Mouse (Mus musculus) limb, embryonic 11.5 days (tissue): ENCODE measurements around the gene Kcnj14. TPM values are rescaled to one million over a fixed set of nuclear protein-coding genes. Genes with fewer than 3 reads are reported as not detected.

Experiments used
- ATAC-seq: fragments of 200-750 bp; cut with Nextera tagmentation; 2 replicates; pipeline ENCODE4 v1.8.0; 2017; ENCODE audit warnings: low read depth; ENCODE audit not compliant: insufficient number of reproducible peaks, low FRiP score, low TSS enrichment
- DNase-seq: peaks from one replicate; pipeline ENCODE4 v3.0.0-alpha.2; 2015; ENCODE audit warnings: low spot score
- H3K27ac ChIP-seq: fragments of 300-500 bp; sonication (generic); replicated peaks from 2 replicates; pipeline ENCODE4 v1.5.1; 2014; ENCODE audit warnings: low read depth, mild to moderate bottlenecking, low read length
- H3K27me3 ChIP-seq: fragments of 300-500 bp; sonication (generic); 2 replicates; pipeline ENCODE4 v1.6.1; 2014; ENCODE audit warnings: mild to moderate bottlenecking, low read length, mixed read lengths; ENCODE audit not compliant: control insufficient read depth, insufficient read depth
- H3K36me3 ChIP-seq: fragments of 300-500 bp; sonication (generic); 2 replicates; pipeline ENCODE4 v1.6.1; 2014; ENCODE audit warnings: mild to moderate bottlenecking, low read length, moderate library complexity, mixed read lengths; ENCODE audit not compliant: control insufficient read depth, insufficient read depth
- H3K4me1 ChIP-seq: fragments of 300-500 bp; sonication (generic); 2 replicates; pipeline ENCODE4 v1.6.1; 2014; ENCODE audit warnings: low read length, mixed read lengths; ENCODE audit not compliant: control insufficient read depth, insufficient read depth
- H3K4me2 ChIP-seq: fragments of 300-500 bp; sonication (generic); 2 replicates; pipeline ENCODE4 v1.6.1; 2014; ENCODE audit warnings: low read depth, mild to moderate bottlenecking, moderate library complexity; ENCODE audit not compliant: severe bottlenecking
- H3K4me3 ChIP-seq: fragments of 300-500 bp; sonication (generic); 2 replicates; pipeline ENCODE4 v1.5.1; 2014; ENCODE audit warnings: low read depth, low read length
- H3K9ac ChIP-seq: fragments of 300-500 bp; sonication (generic); 2 replicates; pipeline ENCODE4 v1.6.1; 2014; ENCODE audit warnings: mild to moderate bottlenecking, low read length
- H3K9me3 ChIP-seq: fragments of 300-500 bp; sonication (generic); 2 replicates; pipeline ENCODE4 v1.6.1; 2016; ENCODE audit warnings: low read length; ENCODE audit not compliant: control insufficient read depth
- WGBS: fragments of 180-500 bp; shearing (Covaris S2); extraction: QIAGEN DNeasy Blood & Tissue Kit; methylation state at CpG from one replicate; pipeline ENCODE4 v1.1.7; 2014; 5-methylcytosine and 5-hydroxymethylcytosine counted together
- polyA plus RNA-seq: library from polyadenylated mRNA; unstranded; fragments of >200 nt; fragmentation: Nextera tagmentation; extraction: Ambion mirVana; gene quantifications from 2 replicates; pipeline ENCODE4 v1.2.1, GENCODE M21; 2014

The Kcnj14 gene
- polyA plus RNA-seq, 1 experiment from 2014 or later = 1.4 TPM

- no peak overlapping the region for H3K4me3 ChIP-seq
- DNase-seq (no peak), ATAC-seq (no peak)
- no peak overlapping the region for H3K27ac ChIP-seq
- no peaks in the 10 kb centered on the region for H3K36me3 ChIP-seq
- no peaks in the 10 kb centered on the region for H3K4me1 ChIP-seq
- no peak overlapping the region for H3K9ac ChIP-seq
- no peaks in the 10 kb centered on the region for H3K9me3 ChIP-seq
- H3K27me3 ChIP-seq = no peaks in the 10 kb centered on the region
- WGBS = 87% methylated on average over 10 of the region's 10 CpGs
- no peak overlapping the region for H3K4me2 ChIP-seq
Observed at GRCm38 (mm10) chr7:45842950-45843744, 18.6 kb upstream of the Kcnj14 start.

GRCm38 (mm10) chr7:45833924-45834323 is 9.3 kb upstream of the Kcnj14 start:
- no peak overlapping the region for H3K9ac ChIP-seq
- H3K36me3 ChIP-seq = no peaks in the 10 kb centered on the region
- peaks cover 12% of the 10 kb centered on the region for H3K4me1 ChIP-seq
- ATAC-seq (no peak), DNase-seq (peak; percentile 34)
- H3K27ac ChIP-seq = no peak overlapping the region
- H3K4me2 ChIP-seq = peak overlapping the region; percentile 43
- peak overlapping the region; percentile 28; the same call in 1 of the 2 replicates for H3K4me3 ChIP-seq
- no peaks in the 10 kb centered on the region; the same call in 1 of the 2 replicates for H3K9me3 ChIP-seq
- WGBS = 4% methylated on average over 31 of the region's 31 CpGs
- H3K27me3 ChIP-seq = peaks cover 46% of the 10 kb centered on the region

GRCm38 (mm10) chr7:45833148-45833790 is 8.7 kb upstream of the Kcnj14 start:
- Histone ChIP-seq H3K4me2 (peak overlapping the region; percentile 43), H3K27ac (no peak overlapping the region), H3K27me3 (peaks cover 46% of the 10 kb centered on the region), H3K4me3 (peak overlapping the region; percentile 28), H3K4me1 (peaks cover 12% of the 10 kb centered on the region), H3K9ac (no peak overlapping the region), H3K9me3 (no peaks in the 10 kb centered on the region; the same call in 1 of the 2 replicates), H3K36me3 (no peaks in the 10 kb centered on the region)
- no peak for ATAC-seq
- WGBS = under 1% methylated on average over 79 of the region's 86 CpGs
- peak; percentile 51 for DNase-seq

GRCm38 (mm10) chr7:45832428-45832827 is 7.8 kb upstream of the Kcnj14 start:
- Histone ChIP-seq H3K4me2 (peak overlapping the region; percentile 43), H3K9ac (no peak overlapping the region)
- ATAC-seq = no peak

GRCm38 (mm10) chr7:45831128-45831525 is 6.5 kb upstream of the Kcnj14 start:
- H3K27ac ChIP-seq = no peak overlapping the region
- H3K27me3 ChIP-seq = peaks cover 46% of the 10 kb centered on the region
- no peak overlapping the region for H3K9ac ChIP-seq
- H3K4me1 ChIP-seq = peaks cover 12% of the 10 kb centered on the region
- ATAC-seq = no peak
- no peak for DNase-seq
- H3K36me3 ChIP-seq = peaks cover 13% of the 10 kb centered on the region; the same call in 1 of the 2 replicates
- H3K4me3 ChIP-seq = peak overlapping the region; percentile 95
- H3K9me3 ChIP-seq = no peaks in the 10 kb centered on the region; the same call in 1 of the 2 replicates
- whole genome bisulfite sequencing = 21% methylated on average over 5 of the region's 5 CpGs
- H3K4me2 ChIP-seq = peak overlapping the region; percentile 66

More at GRCm38 (mm10) chr7:45832428-45832827, 7.8 kb upstream of the Kcnj14 start:
- Histone ChIP-seq H3K27me3 (peaks cover 46% of the 10 kb centered on the region), H3K27ac (no peak overlapping the region), H3K36me3 (peaks cover 4% of the 10 kb centered on the region; the same call in 1 of the 2 replicates), H3K9me3 (no peaks in the 10 kb centered on the region; the same call in 1 of the 2 replicates), H3K4me1 (peaks cover 12% of the 10 kb centered on the region), H3K4me3 (peak overlapping the region; percentile 28; the same call in 1 of the 2 replicates)
- 11% methylated on average over 30 of the region's 30 CpGs for WGBS
- DNase-seq = no peak

GRCm38 (mm10) chr7:45830427-45831127 is 6.0 kb upstream of the Kcnj14 start, which contains the start of gene Grwd1:
Grwd1 (minus strand) TSS chr7:45830944.
- peaks cover 17% of the 10 kb centered on the region; the same call in 1 of the 2 replicates for H3K36me3 ChIP-seq
- H3K9me3 ChIP-seq = no peaks in the 10 kb centered on the region; the same call in 1 of the 2 replicates
- peaks cover 12% of the 10 kb centered on the region for H3K4me1 ChIP-seq
- DNase-seq = peak; percentile 91
- peak within 1 kb of the TSS; percentile 66 for H3K4me2 ChIP-seq
- peak within 1 kb of the TSS; percentile 95 for H3K4me3 ChIP-seq
- ATAC-seq = peak; percentile 78; the same call in 1 of the 2 replicates
- H3K27ac ChIP-seq = no peak within 1 kb of the TSS
- peaks cover 44% of the 10 kb centered on the region for H3K27me3 ChIP-seq
- WGBS = under 1% methylated on average over 35 of the region's 35 CpGs
- peak within 1 kb of the TSS; percentile 68 for H3K9ac ChIP-seq

GRCm38 (mm10) chr7:45826631-45827030 is 2.0 kb upstream of the Kcnj14 start:
- DNase-seq (no peak), ATAC-seq (no peak)
- Histone ChIP-seq H3K4me2 (no peak overlapping the region), H3K4me3 (no peak overlapping the region), H3K27ac (no peak overlapping the region), H3K36me3 (peaks cover 27% of the 10 kb centered on the region), H3K4me1 (peaks cover 6% of the 10 kb centered on the region), H3K27me3 (peaks cover 6% of the 10 kb centered on the region), H3K9ac (no peak overlapping the region), H3K9me3 (no peaks in the 10 kb centered on the region)
- WGBS = 93% methylated on average over 7 of the region's 7 CpGs

GRCm38 (mm10) chr7:45820913-45821312 is 3.7 kb downstream of the Kcnj14 start:
- no peaks in the 10 kb centered on the region for H3K4me1 ChIP-seq
- no peak overlapping the region for H3K27ac ChIP-seq
- H3K9me3 ChIP-seq = no peaks in the 10 kb centered on the region
- peaks cover 13% of the 10 kb centered on the region for H3K36me3 ChIP-seq
- no peak overlapping the region for H3K4me3 ChIP-seq
- H3K9ac ChIP-seq = no peak overlapping the region
- no peak for ATAC-seq
- no peaks in the 10 kb centered on the region for H3K27me3 ChIP-seq
- no peak overlapping the region for H3K4me2 ChIP-seq
- no peak for DNase-seq
